Mouse (Mus musculus) CD4-positive, CD25-positive, alpha-beta regulatory T cell, adult 4 months (primary cell): Measurements from ENCODE around the gene Tex19.2. TPM values are rescaled to one million over a fixed set of nuclear protein-coding genes. Genes with fewer than 3 reads are reported as not detected.

Source experiments
- polyA plus RNA-seq, 2 experiments: library from polyadenylated mRNA; unstranded; fragments of 100-300 nt; shearing (Covaris generic); gene quantifications; one replicate each; pipeline ENCODE4 v1.2.1; 2017

Gene Tex19.2
- polyA plus RNA-seq, 2 experiments from 2014 or later: not detected

Other genes starting within 250 kb of the Tex19.2 start
- gene Ccdc57, start 185.8 kb downstream of the Tex19.2 start, polyA plus RNA-seq: 1 to 10 TPM in 1 of 2 experiments, under 1 TPM in 1; 0.12 to 1.1 TPM
- gene Slc16a3, start 170.2 kb downstream of the Tex19.2 start, polyA plus RNA-seq: 1 to 10 TPM; 3.5 to 5.3 TPM
- gene Csnk1d, start 127.3 kb downstream of the Tex19.2 start, polyA plus RNA-seq: 10 to 100 TPM; 50.4 to 78.2 TPM
- 10 to 100 TPM; 79.5 to 90.2 TPM for gene Cd7, start 79.3 kb downstream of the Tex19.2 start, polyA plus RNA-seq
- not detected for gene Sectm1b, start 55.1 kb downstream of the Tex19.2 start, polyA plus RNA-seq
- not detected for gene Sectm1a, start 37.5 kb downstream of the Tex19.2 start, polyA plus RNA-seq
- gene Tex19.1, start 27.5 kb upstream of the Tex19.2 start, polyA plus RNA-seq: under 1 TPM in 1 of 2 experiments, not detected in 1; 0.24 TPM
- gene Uts2r, start 41.6 kb upstream of the Tex19.2 start, polyA plus RNA-seq: not detected
- gene Hexdc, start 85.8 kb upstream of the Tex19.2 start, polyA plus RNA-seq: 1 to 10 TPM; 2.3 to 3.1 TPM
- 1 to 10 TPM; 7.8 to 8.8 TPM for gene Ogfod3, start 86.0 kb upstream of the Tex19.2 start, polyA plus RNA-seq
- 100 to 1,000 TPM; 103 to 150 TPM for gene Cybc1, start 110.6 kb upstream of the Tex19.2 start, polyA plus RNA-seq
- gene Narf, start 118.6 kb upstream of the Tex19.2 start, polyA plus RNA-seq: 10 to 100 TPM; 30.1 to 41.9 TPM
- gene Foxk2, start 141.3 kb upstream of the Tex19.2 start, polyA plus RNA-seq: 1 to 10 TPM; 4.1 to 6.1 TPM
- 10 to 100 TPM; 27.2 to 29.0 TPM for gene Wdr45b, start 235.8 kb upstream of the Tex19.2 start, polyA plus RNA-seq